Mouse (Mus musculus): ENCODE measurements around the gene Zkscan17. TPM values are rescaled to one million over a fixed set of nuclear protein-coding genes. Genes with fewer than 3 reads are reported as not detected.

Gene Zkscan17
- polyA plus RNA-seq, 1 experiment from 2014 or later, result 15.0 TPM

- no peaks in the 10 kb centered on the region for H3K27me3 ChIP-seq (replicated peaks)
- H3K4me1 ChIP-seq, result 0 out of 2 replicates have a peak, but pooled peaks cover 2% of the 10 kb centered on the region
- no peaks in the 10 kb centered on the region for H3K9me3 ChIP-seq
- H3K9ac ChIP-seq, result no peak overlapping the region
- no peaks in the 10 kb centered on the region for H3K36me3 ChIP-seq (replicated peaks)
- no peak overlapping the region for H3K27ac ChIP-seq
- ATAC-seq (replicated peaks), result no peak
- no peak overlapping the region for H3K4me3 ChIP-seq
- WGBS, result 77% methylated on average over 3 of the region's 3 CpGs
- no peak overlapping the region for H3K4me2 ChIP-seq
Observed at GRCm38 (mm10) chr11:59540123-59540522, 13.6 kb upstream of the Zkscan17 start.

- Histone ChIP-seq H3K27ac (no peak overlapping the region), H3K36me3 (replicated peaks) (no peaks in the 10 kb centered on the region), H3K4me2 (peak overlapping the region; percentile 12; the same call in 1 of the 2 replicates), H3K4me1 (0 out of 2 replicates have a peak, but pooled peaks cover 2% of the 10 kb centered on the region), H3K9me3 (no peaks in the 10 kb centered on the region), H3K27me3 (replicated peaks) (no peaks in the 10 kb centered on the region), H3K9ac (no peak overlapping the region), H3K4me3 (no peak overlapping the region)
- WGBS, result 47% methylated on average over 11 of the region's 11 CpGs
- no peak for ATAC-seq (replicated peaks)
Observed at GRCm38 (mm10) chr11:59538387-59538786, 11.8 kb upstream of the Zkscan17 start.

GRCm38 (mm10) chr11:59537218-59538130 is 10.9 kb upstream of the Zkscan17 start:
- H3K4me3 ChIP-seq, result no peak overlapping the region
- 0 out of 2 replicates have a peak, but pooled peaks cover 2% of the 10 kb centered on the region for H3K4me1 ChIP-seq
- H3K9me3 ChIP-seq, result no peaks in the 10 kb centered on the region
- no peaks in the 10 kb centered on the region for H3K27me3 ChIP-seq (replicated peaks)
- no peak for ATAC-seq (replicated peaks)
- H3K27ac ChIP-seq, result no peak overlapping the region
- no peaks in the 10 kb centered on the region for H3K36me3 ChIP-seq (replicated peaks)
- WGBS, result 61% methylated on average over 16 of the region's 16 CpGs
- no peak overlapping the region for H3K4me2 ChIP-seq
- H3K9ac ChIP-seq, result no peak overlapping the region

GRCm38 (mm10) chr11:59531562-59531961 is 5.0 kb upstream of the Zkscan17 start:
- 90% methylated on average over 5 of the region's 5 CpGs for WGBS
- H3K27ac ChIP-seq, result no peak overlapping the region
- no peak overlapping the region for H3K9ac ChIP-seq
- no peaks in the 10 kb centered on the region for H3K9me3 ChIP-seq
- no peak overlapping the region for H3K4me3 ChIP-seq
- no peaks in the 10 kb centered on the region for H3K4me1 ChIP-seq
- H3K36me3 ChIP-seq (replicated peaks), result no peaks in the 10 kb centered on the region
- no peaks in the 10 kb centered on the region for H3K27me3 ChIP-seq (replicated peaks)
- ATAC-seq (replicated peaks), result no peak
- H3K4me2 ChIP-seq, result no peak overlapping the region

- ATAC-seq (replicated peaks), result no peak
- H3K4me1 ChIP-seq, result no peaks in the 10 kb centered on the region
- no peak overlapping the region for H3K9ac ChIP-seq
- H3K27me3 ChIP-seq (replicated peaks), result no peaks in the 10 kb centered on the region
- no peak overlapping the region for H3K4me3 ChIP-seq
- no peaks in the 10 kb centered on the region for H3K9me3 ChIP-seq
- no peaks in the 10 kb centered on the region for H3K36me3 ChIP-seq (replicated peaks)
- 75% methylated on average over 6 of the region's 6 CpGs for WGBS
- no peak overlapping the region for H3K4me2 ChIP-seq
- no peak overlapping the region for H3K27ac ChIP-seq
Observed at GRCm38 (mm10) chr11:59530870-59531535, 4.5 kb upstream of the Zkscan17 start.

- H3K27ac ChIP-seq, result no peak overlapping the region
- no peak overlapping the region for H3K4me3 ChIP-seq
- no peak for ATAC-seq (replicated peaks)
- no peak overlapping the region for H3K9ac ChIP-seq
- 88% methylated on average over 5 of the region's 5 CpGs for WGBS
- no peaks in the 10 kb centered on the region for H3K9me3 ChIP-seq
- H3K4me1 ChIP-seq, result no peaks in the 10 kb centered on the region
- no peaks in the 10 kb centered on the region for H3K27me3 ChIP-seq (replicated peaks)
- H3K36me3 ChIP-seq (replicated peaks), result no peaks in the 10 kb centered on the region
- H3K4me2 ChIP-seq, result no peak overlapping the region
Observed at GRCm38 (mm10) chr11:59530221-59530620, 3.7 kb upstream of the Zkscan17 start.

- no peaks in the 10 kb centered on the region for H3K27me3 ChIP-seq (replicated peaks)
- H3K27ac ChIP-seq, result no peak overlapping the region
- H3K9ac ChIP-seq, result no peak overlapping the region
- no peaks in the 10 kb centered on the region for H3K36me3 ChIP-seq (replicated peaks)
- WGBS, result 8% methylated on average over 10 of the region's 10 CpGs
- H3K9me3 ChIP-seq, result no peaks in the 10 kb centered on the region
- no peak overlapping the region for H3K4me3 ChIP-seq
- no peak for ATAC-seq (replicated peaks)
- H3K4me1 ChIP-seq, result no peaks in the 10 kb centered on the region
- H3K4me2 ChIP-seq, result no peak overlapping the region
Observed at GRCm38 (mm10) chr11:59525237-59525636, 1.3 kb downstream of the Zkscan17 start.

GRCm38 (mm10) chr11:59524150-59524549 is 2.4 kb downstream of the Zkscan17 start:
- H3K9me3 ChIP-seq, result no peaks in the 10 kb centered on the region
- no peak for ATAC-seq (replicated peaks)
- H3K4me2 ChIP-seq, result no peak overlapping the region
- H3K27ac ChIP-seq, result no peak overlapping the region
- H3K4me1 ChIP-seq, result no peaks in the 10 kb centered on the region
- 99% methylated on average over 2 of the region's 2 CpGs for WGBS
- no peak overlapping the region for H3K9ac ChIP-seq
- H3K27me3 ChIP-seq (replicated peaks), result no peaks in the 10 kb centered on the region
- no peaks in the 10 kb centered on the region for H3K36me3 ChIP-seq (replicated peaks)
- no peak overlapping the region for H3K4me3 ChIP-seq

- WGBS, result 75% methylated on average over 6 of the region's 6 CpGs
- Histone ChIP-seq H3K9ac (no peak overlapping the region), H3K27me3 (replicated peaks) (no peaks in the 10 kb centered on the region), H3K4me1 (no peaks in the 10 kb centered on the region), H3K9me3 (no peaks in the 10 kb centered on the region), H3K4me3 (no peak overlapping the region), H3K4me2 (no peak overlapping the region), H3K27ac (no peak overlapping the region), H3K36me3 (replicated peaks) (no peaks in the 10 kb centered on the region)
- no peak for ATAC-seq (replicated peaks)
Observed at GRCm38 (mm10) chr11:59519741-59520495, 6.6 kb downstream of the Zkscan17 start.

GRCm38 (mm10) chr11:59518226-59518625 is 8.3 kb downstream of the Zkscan17 start:
- no peak for ATAC-seq (replicated peaks)
- Histone ChIP-seq H3K4me2 (no peak overlapping the region), H3K9ac (no peak overlapping the region), H3K27me3 (replicated peaks) (no peaks in the 10 kb centered on the region), H3K4me3 (no peak overlapping the region), H3K9me3 (no peaks in the 10 kb centered on the region), H3K27ac (no peak overlapping the region), H3K36me3 (replicated peaks) (no peaks in the 10 kb centered on the region), H3K4me1 (no peaks in the 10 kb centered on the region)
- 68% methylated on average over 10 of the region's 10 CpGs for WGBS

GRCm38 (mm10) chr11:59517441-59517840 is 9.1 kb downstream of the Zkscan17 start:
- no peak for ATAC-seq (replicated peaks)
- H3K4me3 ChIP-seq, result no peak overlapping the region
- no peak overlapping the region for H3K9ac ChIP-seq
- 88% methylated on average over 1 of the region's 1 CpGs for WGBS
- H3K4me1 ChIP-seq, result no peaks in the 10 kb centered on the region
- no peak overlapping the region for H3K27ac ChIP-seq
- no peak overlapping the region for H3K4me2 ChIP-seq
- no peaks in the 10 kb centered on the region for H3K36me3 ChIP-seq (replicated peaks)
- no peaks in the 10 kb centered on the region for H3K27me3 ChIP-seq (replicated peaks)
- H3K9me3 ChIP-seq, result no peaks in the 10 kb centered on the region

- ATAC-seq (replicated peaks), result no peak
- Histone ChIP-seq H3K4me3 (no peak overlapping the region), H3K9ac (no peak overlapping the region), H3K36me3 (replicated peaks) (no peaks in the 10 kb centered on the region), H3K4me1 (no peaks in the 10 kb centered on the region), H3K27ac (no peak overlapping the region), H3K9me3 (no peaks in the 10 kb centered on the region), H3K4me2 (no peak overlapping the region), H3K27me3 (replicated peaks) (no peaks in the 10 kb centered on the region)
- WGBS, result 70% methylated on average over 3 of the region's 3 CpGs
Observed at GRCm38 (mm10) chr11:59514789-59515188, 11.8 kb downstream of the Zkscan17 start.

Data from midbrain, embryonic 15.5 days (tissue).